Mouse (Mus musculus) heart, embryonic 14.5 days (tissue): ENCODE measurements around the gene Siah1b. TPM values are rescaled to one million over a fixed set of nuclear protein-coding genes. Genes with fewer than 3 reads are reported as not detected.
A peak's percentile ranks its signal among the peaks of the same experiment; 100 is the strongest.

ENCODE experiments used
- ATAC-seq: fragments of 200-750 bp; cut with Nextera tagmentation; 2 replicates; pipeline ENCODE4 v1.8.0; 2017; ENCODE audit warnings: low read depth, moderate TSS enrichment; ENCODE audit not compliant: insufficient number of reproducible peaks, insufficient read depth, low FRiP score
- H3K27ac ChIP-seq, 2 experiments: fragments of 200-500 bp in 1 of 2; fragments of 300-500 bp in 1 of 2; sonication (generic) in 1 of 2; replicated peaks in 1 of 2; 2 replicates each; pipeline ENCODE4 v1.5.1; 2012 to 2014; ENCODE audit warnings: low read depth in 2 of 2, low read length in 2 of 2, control low read depth in 1 of 2, mild to moderate bottlenecking in 1 of 2, mixed read lengths in 1 of 2; ENCODE audit not compliant: control insufficient read depth in 1 of 2, insufficient read depth in 1 of 2
- H3K27me3 ChIP-seq: fragments of 300-500 bp; sonication (generic); 2 replicates; pipeline ENCODE4 v1.6.1; 2014; ENCODE audit warnings: mild to moderate bottlenecking, low read length, control low read depth; ENCODE audit not compliant: control insufficient read depth, insufficient read depth
- H3K36me3 ChIP-seq: fragments of 300-500 bp; sonication (generic); 2 replicates; pipeline ENCODE4 v1.6.1; 2014; ENCODE audit warnings: mild to moderate bottlenecking, control low read depth, low read length, mixed read lengths; ENCODE audit not compliant: control insufficient read depth, insufficient read depth
- H3K4me1 ChIP-seq, 2 experiments: fragments of 200-500 bp in 1 of 2; fragments of 300-500 bp in 1 of 2; sonication (generic) in 1 of 2; 2 replicates each; pipeline ENCODE4 v1.6.1; 2012 to 2014; ENCODE audit warnings: low read length in 2 of 2, control low read depth in 1 of 2, mixed read lengths in 1 of 2; ENCODE audit not compliant: control insufficient read depth in 2 of 2, insufficient read depth in 2 of 2
- H3K4me2 ChIP-seq: fragments of 300-500 bp; sonication (generic); 2 replicates; pipeline ENCODE4 v1.6.1; 2014; ENCODE audit warnings: mild to moderate bottlenecking, low read length
- H3K4me3 ChIP-seq, 2 experiments: fragments of 200-500 bp in 1 of 2; fragments of 300-500 bp in 1 of 2; sonication (generic) in 1 of 2; 2 replicates each; pipeline ENCODE4 v1.5.1; 2012 to 2014; ENCODE audit warnings: low read length in 2 of 2, mild to moderate bottlenecking in 2 of 2, control low read depth in 1 of 2, low read depth in 1 of 2, moderate library complexity in 1 of 2; ENCODE audit not compliant: control insufficient read depth in 1 of 2, insufficient read depth in 1 of 2
- H3K9ac ChIP-seq: fragments of 300-500 bp; sonication (generic); 2 replicates; pipeline ENCODE4 v1.6.1; 2014; ENCODE audit warnings: mild to moderate bottlenecking, low read length
- H3K9me3 ChIP-seq: fragments of 300-500 bp; sonication (generic); 2 replicates; pipeline ENCODE4 v1.6.1; 2016; ENCODE audit warnings: low read length, control low read depth; ENCODE audit not compliant: control insufficient read depth
- WGBS: fragments of 180-500 bp; shearing (Covaris S2); extraction: QIAGEN DNeasy Blood & Tissue Kit; methylation state at CpG from one replicate; pipeline ENCODE4 v1.1.7; 2014; 5-methylcytosine and 5-hydroxymethylcytosine counted together
- polyA plus RNA-seq: library from polyadenylated mRNA; unstranded; fragments of >200 nt; fragmentation: Nextera tagmentation; extraction: Ambion mirVana; gene quantifications from 2 replicates; pipeline ENCODE4 v1.2.1, GENCODE M21; 2014

Siah1b gene
- polyA plus RNA-seq, 1 experiment from 2014 or later, result 18.7 TPM

GRCm38 (mm10) chrX:164032526-164032925 is 43.8 kb downstream of the Siah1b start:
- Histone ChIP-seq H3K27me3 (no peaks in the 10 kb centered on the region), H3K27ac (no peak overlapping the region), H3K4me3 (no peak overlapping the region), H3K9ac (no peak overlapping the region), H3K4me2 (no peak overlapping the region), H3K36me3 (no peaks in the 10 kb centered on the region), H3K9me3 (no peaks in the 10 kb centered on the region), H3K4me1 (no peaks in the 10 kb centered on the region; a peak in 1 of 4 replicates)
- 78% methylated on average over 7 of the region's 7 CpGs for WGBS
- no peak for ATAC-seq

GRCm38 (mm10) chrX:164027607-164028289 is 48.5 kb downstream of the Siah1b start, which contains the start of gene Car5b:
Gene Car5b, minus strand, starts transcription at chrX:164027997.
- Histone ChIP-seq H3K4me2 (peak within 1 kb of the TSS; percentile 69), H3K4me3 (peak within 1 kb of the TSS; percentile 35 to 48), H3K4me1 (no peaks in the 10 kb centered on the region; a peak in 1 of 4 replicates), H3K9me3 (no peaks in the 10 kb centered on the region), H3K27ac (no peak within 1 kb of the TSS), H3K27me3 (no peaks in the 10 kb centered on the region), H3K9ac (no peak within 1 kb of the TSS), H3K36me3 (no peaks in the 10 kb centered on the region)
- WGBS, result 16% methylated on average over 21 of the region's 22 CpGs
- ATAC-seq, result peak; percentile 97

Other genes with a start within 250 kb of the Siah1b start
- 20.5 and 22.0 TPM in 2 replicates for gene Ap1s2, start 167.5 kb downstream of the Siah1b start, polyA plus RNA-seq
- gene Zrsr2, start 117.8 kb downstream of the Siah1b start, polyA plus RNA-seq, result 29.5 and 30.9 TPM in 2 replicates
- 0.15 and 0.35 TPM in 2 replicates for gene Car5b, start 48.5 kb downstream of the Siah1b start, polyA plus RNA-seq
- gene Cltrn, start 12.3 kb upstream of the Siah1b start, polyA plus RNA-seq, result not detected in 2 replicates
- gene Ace2, start 62.8 kb upstream of the Siah1b start, polyA plus RNA-seq, result 0.09 TPM in 1 of 2 replicates, not detected in the other
- gene Bmx, start 181.7 kb upstream of the Siah1b start, polyA plus RNA-seq, result 7.2 and 9.1 TPM in 2 replicates
- gene Pir, start 192.9 kb upstream of the Siah1b start, polyA plus RNA-seq, result 6.5 and 8.0 TPM in 2 replicates